Mouse (Mus musculus) liver, embryonic 12.5 days (tissue): Measurements from ENCODE around the gene Arl8a. TPM values are rescaled to one million over a fixed set of nuclear protein-coding genes. Genes with fewer than 3 reads are reported as not detected.
"Not testable (repeated sequence)": the region's sequence is repeated elsewhere in the genome, so short reads cannot be mapped to it uniquely, and the experiment has no call there.

Source experiments
- ATAC-seq: fragments of 200-750 bp; cut with Nextera tagmentation; 2 replicates; pipeline ENCODE4 v1.8.0; 2017; ENCODE audit warnings: moderate number of reproducible peaks, mild to moderate bottlenecking, moderate library complexity
- H3K27ac ChIP-seq: fragments of 300-500 bp; sonication (generic); 2 replicates; pipeline ENCODE4 v1.5.1; 2016; ENCODE audit warnings: mild to moderate bottlenecking
- H3K27me3 ChIP-seq: fragments of 300-500 bp; sonication (generic); replicated peaks from 2 replicates; pipeline ENCODE4 v1.6.1; 2016; ENCODE audit warnings: mild to moderate bottlenecking, moderate library complexity
- H3K36me3 ChIP-seq: fragments of 300-500 bp; sonication (generic); 2 replicates; pipeline ENCODE4 v1.6.1; 2016; ENCODE audit warnings: mild to moderate bottlenecking, moderate library complexity
- H3K4me1 ChIP-seq: fragments of 300-500 bp; sonication (generic); 2 replicates; pipeline ENCODE4 v1.6.1; 2016
- H3K4me2 ChIP-seq: fragments of 300-500 bp; sonication (generic); 2 replicates; pipeline ENCODE4 v1.6.1; 2016; ENCODE audit warnings: mild to moderate bottlenecking, moderate library complexity
- H3K4me3 ChIP-seq: fragments of 300-500 bp; sonication (generic); 2 replicates; pipeline ENCODE4 v1.5.1; 2016; ENCODE audit warnings: mild to moderate bottlenecking, moderate library complexity
- H3K9ac ChIP-seq: fragments of 300-500 bp; sonication (generic); 2 replicates; pipeline ENCODE4 v1.6.1; 2016; ENCODE audit warnings: mild to moderate bottlenecking, moderate library complexity
- H3K9me3 ChIP-seq: fragments of 300-500 bp; sonication (generic); replicated peaks from 2 replicates; pipeline ENCODE4 v1.6.1; 2016; ENCODE audit warnings: mild to moderate bottlenecking, moderate library complexity
- WGBS: fragments of 180-500 bp; shearing (Covaris S2); methylation state at CpG from one replicate; pipeline ENCODE4 v1.1.7; 2016; ENCODE audit not compliant: insufficient replicate concordance; 5-methylcytosine and 5-hydroxymethylcytosine counted together
- polyA plus RNA-seq: library from polyadenylated mRNA; unstranded; fragments of >200 nt; fragmentation: Nextera tagmentation; extraction: Ambion mirVana; gene quantifications from 2 replicates; pipeline ENCODE4 v1.2.1, GENCODE M21; 2016

Gene Arl8a
- polyA plus RNA-seq: 15.5 and 15.8 TPM in 2 replicates

DNA sequence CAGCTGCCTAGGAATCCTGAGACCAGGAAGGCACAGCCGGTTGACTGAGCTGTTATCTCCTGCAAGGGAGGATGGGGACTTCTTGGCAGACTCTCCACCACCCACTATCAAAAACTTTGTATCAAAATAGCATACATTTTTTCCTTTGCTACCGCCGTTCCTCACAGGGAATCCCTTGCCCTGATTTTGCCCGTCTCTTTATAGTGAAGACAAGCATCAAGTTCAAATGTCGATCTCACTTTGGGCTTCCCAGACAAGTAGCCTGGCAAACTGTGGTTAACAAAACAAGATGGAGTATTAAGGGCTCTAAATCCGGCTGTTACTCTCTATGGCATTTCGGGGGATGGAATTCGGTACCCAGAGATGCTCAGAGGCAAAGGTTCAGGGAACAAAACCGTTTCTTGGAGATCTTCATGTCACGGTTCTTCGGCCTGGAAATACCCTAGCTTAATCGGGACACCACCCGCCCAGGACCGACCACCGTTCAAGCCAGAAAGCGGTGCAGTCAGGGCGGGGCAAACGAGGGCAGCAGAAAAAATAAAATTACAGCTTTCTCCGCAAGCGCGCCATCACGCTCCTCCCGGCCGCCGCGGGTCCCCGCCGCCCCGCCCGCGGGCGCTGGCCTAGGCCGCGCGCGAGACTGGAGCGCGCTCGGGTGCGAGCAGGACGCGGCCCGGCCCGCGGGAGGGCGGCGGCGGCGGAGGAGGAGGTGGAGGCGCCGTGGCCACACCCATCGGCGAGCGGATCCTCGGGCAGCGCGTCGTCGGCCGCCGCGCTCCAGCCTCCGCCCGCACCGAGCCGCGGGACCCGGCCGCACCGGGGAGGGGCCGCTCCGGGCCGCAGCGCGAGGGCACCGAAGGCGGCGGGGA lies at the start of gene Arl8a:
Gene Arl8a, plus strand, starts transcription at position 748 of the 869 bp plus-strand sequence.
- peak within 1 kb of the TSS; percentile 98 for H3K4me2 ChIP-seq
- peaks cover 5% of the 10 kb centered on the region; the same call in 1 of the 2 replicates for H3K27me3 ChIP-seq
- H3K4me1 ChIP-seq: peaks cover 26% of the 10 kb centered on the region
- peaks cover 27% of the 10 kb centered on the region for H3K36me3 ChIP-seq
- H3K4me3 ChIP-seq: peak within 1 kb of the TSS; percentile 78
- H3K9ac ChIP-seq: peak within 1 kb of the TSS; percentile 82
- WGBS: 1% methylated on average over 78 of the region's 78 CpGs
- H3K27ac ChIP-seq: peak within 1 kb of the TSS; percentile 83
- peak; percentile 89 for ATAC-seq
- H3K9me3 ChIP-seq: no peaks in the 10 kb centered on the region

DNA sequence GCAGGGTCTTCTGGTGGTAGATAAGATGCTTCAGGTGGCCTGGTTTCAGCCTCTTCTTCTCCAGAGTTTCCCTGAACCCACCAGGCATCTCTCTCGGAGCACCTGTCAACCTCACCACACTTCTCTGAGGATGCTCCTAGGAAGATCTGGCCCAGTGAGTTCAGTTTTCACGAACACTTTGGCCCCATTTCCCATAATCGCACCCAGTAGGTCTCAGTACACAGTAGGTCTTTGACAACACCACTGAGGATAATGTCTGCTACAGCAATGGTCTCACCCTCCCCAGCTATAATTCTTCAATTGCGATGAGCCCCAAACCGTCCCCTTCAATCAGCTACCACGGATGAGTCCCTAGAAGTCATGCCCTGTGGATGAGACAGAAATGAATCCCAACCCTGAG lies 49.2 kb upstream of the Arl8a start:
- Histone ChIP-seq H3K36me3 (no peaks in the 10 kb centered on the region), H3K4me3 (no peak overlapping the region), H3K27me3 (peaks cover 50% of the 10 kb centered on the region), H3K4me2 (no peak overlapping the region), H3K9ac (no peak overlapping the region), H3K9me3 (no peaks in the 10 kb centered on the region), H3K4me1 (peaks cover 8% of the 10 kb centered on the region), H3K27ac (no peak overlapping the region)
- 71% methylated on average over 6 of the region's 6 CpGs for WGBS
- no peak for ATAC-seq

DNA sequence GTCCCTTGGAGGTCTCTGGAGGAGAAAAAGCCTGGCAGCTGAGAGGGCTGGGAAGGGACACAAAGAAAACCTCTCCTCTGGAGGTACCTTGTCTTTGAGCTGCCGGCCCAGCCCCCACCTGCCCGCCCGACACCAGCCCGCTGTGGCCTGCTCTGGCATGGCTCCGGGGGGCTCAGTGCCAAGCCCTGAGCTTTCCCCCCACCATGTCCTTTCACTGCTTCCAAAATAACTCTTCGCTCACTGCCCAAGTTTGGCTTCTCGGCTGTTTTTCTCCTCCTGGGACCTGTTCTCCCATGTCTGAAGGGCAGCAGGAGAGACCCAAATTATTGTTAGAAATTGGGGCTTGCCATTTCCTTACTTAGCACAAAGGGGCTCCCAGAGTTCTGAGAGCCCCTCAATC lies 48.2 kb upstream of the Arl8a start:
- Histone ChIP-seq H3K27me3 (peaks cover 60% of the 10 kb centered on the region), H3K9ac (no peak overlapping the region), H3K9me3 (no peaks in the 10 kb centered on the region), H3K4me1 (peaks cover 8% of the 10 kb centered on the region), H3K4me2 (no peak overlapping the region), H3K4me3 (no peak overlapping the region), H3K27ac (no peak overlapping the region), H3K36me3 (no peaks in the 10 kb centered on the region)
- ATAC-seq: no peak
- whole genome bisulfite sequencing: 65% methylated on average over 7 of the region's 7 CpGs

DNA sequence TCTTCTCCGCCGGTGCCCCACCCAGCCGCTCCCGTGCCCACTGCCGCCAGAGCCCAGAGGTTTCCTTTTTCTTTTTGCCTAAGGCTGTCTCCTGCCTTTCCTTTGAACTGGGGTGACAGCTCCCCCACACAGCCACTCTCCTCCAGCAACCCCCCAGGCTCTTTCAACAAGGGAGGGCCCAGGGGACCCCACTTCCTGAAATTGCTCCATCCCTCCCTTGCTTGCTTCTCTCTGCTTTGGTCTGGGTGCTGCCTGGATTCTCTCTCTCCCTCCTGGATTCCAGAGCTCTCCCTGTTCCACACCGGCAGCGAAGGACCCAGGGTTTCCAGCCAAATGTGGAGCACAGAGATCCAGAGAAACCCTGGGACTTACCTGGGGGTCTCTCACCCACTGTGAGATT lies 46.2 kb upstream of the Arl8a start:
- peaks cover 80% of the 10 kb centered on the region for H3K27me3 ChIP-seq

DNA sequence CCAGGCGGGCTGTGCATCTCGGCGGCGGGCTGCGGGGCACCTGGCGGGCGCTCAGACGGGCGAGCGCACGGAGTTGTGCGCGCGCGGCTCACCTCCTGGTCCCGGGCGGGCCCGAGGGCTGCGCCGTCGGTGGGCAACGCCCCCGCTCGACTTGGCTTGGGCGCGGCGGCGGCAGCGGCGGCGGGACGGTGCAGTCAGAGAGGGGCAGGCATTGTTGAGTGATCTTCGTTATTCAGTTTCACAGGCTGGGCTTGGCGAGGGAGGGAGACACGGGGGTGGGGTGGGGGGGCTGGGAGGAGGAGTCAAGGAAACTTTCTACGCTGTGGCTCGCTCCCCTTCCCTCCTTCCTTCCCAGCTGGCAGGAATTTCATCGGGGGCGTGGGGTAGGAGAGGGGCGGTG lies 41.5 kb upstream of the Arl8a start, which contains the start of gene Lgr6:
Gene Lgr6, minus strand, starts transcription at position 153 of the 400 bp plus-strand sequence.
- Histone ChIP-seq H3K27ac (no peak within 1 kb of the TSS), H3K36me3 (no peaks in the 10 kb centered on the region), H3K4me3 (peak within 1 kb of the TSS; percentile 41), H3K27me3 (peaks cover 76% of the 10 kb centered on the region), H3K9ac (no peak within 1 kb of the TSS), H3K4me2 (peak within 1 kb of the TSS; percentile 61), H3K9me3 (no peaks in the 10 kb centered on the region), H3K4me1 (peaks cover 7% of the 10 kb centered on the region; the same call in 1 of the 2 replicates)
- under 1% methylated on average over 40 of the region's 40 CpGs for WGBS
- no peak for ATAC-seq

More for the DNA sequence above, 46.2 kb upstream of the Arl8a start:
- no peak overlapping the region for H3K4me2 ChIP-seq
- peaks cover 7% of the 10 kb centered on the region for H3K4me1 ChIP-seq
- 60% methylated on average over 7 of the region's 7 CpGs for whole genome bisulfite sequencing
- H3K4me3 ChIP-seq: no peak overlapping the region
- no peak for ATAC-seq
- no peaks in the 10 kb centered on the region for H3K9me3 ChIP-seq
- H3K9ac ChIP-seq: no peak overlapping the region
- no peaks in the 10 kb centered on the region for H3K36me3 ChIP-seq
- H3K27ac ChIP-seq: no peak overlapping the region

DNA sequence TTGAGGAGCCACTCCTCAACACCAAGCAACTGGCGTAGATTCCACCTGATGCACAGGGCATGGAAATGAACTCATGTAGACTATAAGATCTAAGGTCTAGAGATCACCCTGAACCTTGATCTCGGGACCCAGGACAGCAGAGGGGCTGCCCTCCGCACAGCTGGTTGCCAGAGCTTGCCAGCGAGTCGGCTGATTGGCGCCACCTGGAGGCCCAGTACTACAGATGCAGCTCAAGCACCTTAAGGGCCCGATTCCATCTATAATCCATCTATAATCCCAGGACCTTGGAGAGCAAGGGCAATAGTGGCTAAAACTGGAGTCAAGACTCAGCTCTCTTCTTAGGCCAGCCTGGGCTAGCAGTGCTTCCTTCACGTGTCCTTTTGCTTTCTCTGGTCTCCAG lies 40.7 kb upstream of the Arl8a start:
- H3K27me3 ChIP-seq: peaks cover 68% of the 10 kb centered on the region
- H3K4me3 ChIP-seq: no peak overlapping the region
- peaks cover 7% of the 10 kb centered on the region; the same call in 1 of the 2 replicates for H3K4me1 ChIP-seq
- H3K4me2 ChIP-seq: no peak overlapping the region
- H3K9ac ChIP-seq: no peak overlapping the region
- 2% methylated on average over 8 of the region's 8 CpGs for WGBS
- no peaks in the 10 kb centered on the region for H3K36me3 ChIP-seq
- ATAC-seq: no peak
- no peak overlapping the region for H3K27ac ChIP-seq
- no peaks in the 10 kb centered on the region for H3K9me3 ChIP-seq

DNA sequence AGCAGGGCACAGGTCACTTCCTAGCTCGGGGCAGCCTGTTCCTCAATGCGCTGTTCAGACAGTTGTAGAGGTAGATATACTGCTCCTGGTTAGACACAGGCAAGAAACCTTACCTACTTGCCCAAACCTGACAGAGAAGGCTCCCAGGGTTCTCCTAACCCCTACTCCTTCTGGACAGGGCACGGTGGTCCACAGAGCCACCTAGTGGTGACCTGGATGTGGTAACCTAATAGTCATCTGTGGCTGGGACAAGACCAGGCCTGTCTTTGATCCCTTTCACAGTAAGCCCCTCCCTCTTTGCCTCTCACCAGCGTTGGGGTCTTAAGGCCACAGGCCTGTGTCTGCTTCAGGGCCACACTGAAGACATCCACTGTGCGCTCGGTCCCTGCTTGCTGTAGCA lies 38.0 kb upstream of the Arl8a start:
- H3K4me3 ChIP-seq: no peak overlapping the region
- 39% methylated on average over 6 of the region's 6 CpGs for WGBS
- H3K4me2 ChIP-seq: no peak overlapping the region
- H3K27me3 ChIP-seq: peaks cover 42% of the 10 kb centered on the region
- no peak overlapping the region for H3K27ac ChIP-seq
- peaks cover 11% of the 10 kb centered on the region for H3K4me1 ChIP-seq
- H3K36me3 ChIP-seq: no peaks in the 10 kb centered on the region
- no peaks in the 10 kb centered on the region for H3K9me3 ChIP-seq
- H3K9ac ChIP-seq: no peak overlapping the region
- 0 out of 2 replicates have a peak, but pooled peaks have one; percentile 9 for ATAC-seq

DNA sequence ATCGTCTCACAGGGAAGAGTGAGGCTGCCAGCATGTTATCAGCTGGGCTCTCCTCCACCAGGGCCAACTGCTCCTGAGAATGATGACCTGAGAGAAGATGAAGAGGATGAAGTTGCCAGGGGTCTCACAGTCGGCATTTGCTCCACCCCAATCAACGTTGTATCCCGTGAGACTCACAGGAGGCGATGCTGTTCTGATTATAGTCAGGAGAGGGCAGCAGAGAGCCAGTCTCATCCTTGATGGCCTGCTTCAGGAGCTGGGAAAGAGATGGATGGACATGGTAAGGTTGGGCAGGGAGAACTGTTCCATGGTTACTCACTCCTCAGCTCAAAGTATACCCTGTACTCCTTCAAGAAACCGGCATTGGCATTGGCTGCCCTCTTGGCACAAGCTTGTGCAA lies 36.5 kb upstream of the Arl8a start:
- ATAC-seq: no peak
- Histone ChIP-seq H3K4me3 (no peak overlapping the region), H3K27ac (no peak overlapping the region), H3K36me3 (no peaks in the 10 kb centered on the region), H3K4me2 (no peak overlapping the region), H3K4me1 (peaks cover 7% of the 10 kb centered on the region), H3K9me3 (no peaks in the 10 kb centered on the region), H3K27me3 (peaks cover 27% of the 10 kb centered on the region), H3K9ac (no peak overlapping the region)
- WGBS: 15% methylated on average over 6 of the region's 6 CpGs

DNA sequence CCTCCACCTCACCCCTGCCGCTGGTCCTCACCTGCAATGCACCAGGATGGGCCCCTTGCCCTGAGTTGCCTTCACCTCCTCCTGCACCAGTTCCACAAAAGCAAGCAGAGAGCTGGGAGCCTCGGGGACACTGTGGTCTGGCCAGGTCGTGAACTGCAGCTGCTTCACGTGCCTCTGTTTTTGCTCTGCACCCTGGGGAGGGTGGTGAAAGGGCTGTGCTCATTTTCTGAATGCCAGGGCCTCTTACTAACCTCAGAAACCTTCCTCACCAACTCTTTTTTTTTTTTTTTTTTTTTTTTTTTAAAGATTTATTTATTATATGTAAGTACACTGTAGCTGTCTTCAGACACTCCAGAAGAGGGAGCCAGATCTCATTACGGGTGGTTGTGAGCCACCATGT lies 35.4 kb upstream of the Arl8a start:
- not testable (repeated sequence) for H3K9me3 ChIP-seq, H3K9ac ChIP-seq, H3K4me3 ChIP-seq, H3K36me3 ChIP-seq, H3K27ac ChIP-seq, H3K4me1 ChIP-seq, H3K4me2 ChIP-seq, ATAC-seq
- 58% methylated on average over 5 of the region's 5 CpGs for WGBS
- peaks cover 15% of the 10 kb centered on the region for H3K27me3 ChIP-seq

DNA sequence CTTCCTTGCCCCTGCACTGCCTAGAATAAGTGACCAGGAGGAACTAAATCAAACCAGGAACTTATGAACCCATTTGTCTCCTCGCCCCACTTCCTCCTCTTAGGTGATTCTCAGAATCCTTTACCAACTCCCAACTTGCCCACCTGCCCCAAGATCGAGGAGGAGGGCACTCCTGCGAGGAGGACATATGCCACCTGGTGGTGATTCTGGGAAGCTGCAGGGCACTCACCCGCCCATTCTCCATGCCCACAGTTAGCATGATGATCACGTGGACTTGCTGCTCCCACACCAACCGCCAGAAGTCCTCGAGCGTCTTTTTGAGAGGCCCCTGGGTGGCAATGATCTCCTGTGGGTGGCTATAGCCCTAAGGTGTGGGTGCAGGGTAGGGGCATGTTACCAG lies 34.0 kb upstream of the Arl8a start:
- ATAC-seq: no peak
- 4% methylated on average over 8 of the region's 8 CpGs for WGBS
- Histone ChIP-seq H3K27me3 (peaks cover 1% of the 10 kb centered on the region), H3K4me1 (peaks cover 3% of the 10 kb centered on the region; the same call in 1 of the 2 replicates), H3K9ac (no peak overlapping the region), H3K9me3 (no peaks in the 10 kb centered on the region), H3K36me3 (no peaks in the 10 kb centered on the region), H3K4me2 (no peak overlapping the region), H3K4me3 (no peak overlapping the region), H3K27ac (no peak overlapping the region)

DNA sequence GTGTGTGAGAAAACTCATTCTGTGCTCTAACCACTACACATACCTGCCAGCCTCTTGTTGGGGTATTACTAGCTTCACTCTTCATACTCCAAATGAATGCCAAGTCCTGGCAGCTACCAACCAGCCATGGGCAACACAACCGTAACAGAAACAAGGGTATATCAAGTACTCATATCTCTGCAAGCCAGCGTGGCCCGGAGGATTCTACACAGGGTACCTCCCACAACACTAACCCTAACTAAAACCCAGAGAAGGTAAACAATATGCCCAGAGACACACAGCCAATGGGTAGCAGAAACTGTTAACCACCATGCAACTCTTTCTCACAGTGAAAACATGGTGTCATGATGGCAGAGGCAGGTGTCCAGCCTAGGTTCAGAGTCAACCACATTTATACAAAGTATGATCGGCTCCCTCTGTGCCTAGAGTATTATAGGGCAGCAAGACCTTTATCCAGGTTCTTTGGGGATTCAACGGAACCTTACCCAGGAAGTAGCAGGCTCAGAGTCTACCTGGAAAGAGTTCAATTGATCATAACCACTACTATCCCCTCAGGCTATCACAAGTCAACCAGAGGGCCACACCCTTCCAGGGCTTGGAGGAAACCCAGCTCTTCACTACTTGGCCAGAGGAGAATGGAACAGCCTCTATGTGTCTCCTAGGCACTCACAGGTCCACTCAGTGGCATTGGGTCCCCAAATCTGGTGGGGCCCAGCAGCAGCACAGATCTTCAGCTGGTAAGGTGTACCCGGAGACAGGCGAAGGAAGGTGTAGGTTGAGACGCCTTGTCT lies 21.9 kb upstream of the Arl8a start:
- Histone ChIP-seq H3K27me3 (peaks cover 24% of the 10 kb centered on the region), H3K27ac (no peak overlapping the region), H3K4me1 (peaks cover 26% of the 10 kb centered on the region), H3K4me2 (no peak overlapping the region), H3K9me3 (no peaks in the 10 kb centered on the region), H3K4me3 (no peak overlapping the region), H3K9ac (no peak overlapping the region), H3K36me3 (no peaks in the 10 kb centered on the region)
- no peak for ATAC-seq
- 72% methylated on average over 8 of the region's 8 CpGs for WGBS

DNA sequence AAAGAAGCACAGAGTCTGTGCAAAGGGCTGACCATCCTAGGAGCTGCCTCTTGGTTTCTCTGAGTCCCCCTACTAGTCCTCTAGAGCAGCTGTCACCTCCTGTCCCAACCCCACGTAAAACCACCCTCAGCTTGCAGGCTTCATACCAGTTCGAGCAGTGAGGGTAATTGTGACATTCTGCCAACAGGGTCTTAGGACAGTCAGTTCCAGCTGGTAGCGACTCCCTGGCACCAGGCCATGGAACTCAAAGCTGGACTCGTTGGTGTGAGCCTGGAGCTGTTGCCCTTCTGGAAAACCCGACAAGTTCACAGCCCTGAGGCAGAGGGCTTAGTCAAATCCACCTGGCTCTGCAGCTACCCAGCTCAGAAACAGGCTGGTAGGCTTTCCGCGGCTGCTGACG lies 20.6 kb upstream of the Arl8a start:
- 72% methylated on average over 8 of the region's 8 CpGs for WGBS
- Histone ChIP-seq H3K9ac (no peak overlapping the region), H3K9me3 (no peaks in the 10 kb centered on the region), H3K36me3 (no peaks in the 10 kb centered on the region), H3K4me3 (no peak overlapping the region), H3K27ac (no peak overlapping the region), H3K4me2 (no peak overlapping the region), H3K27me3 (peaks cover 27% of the 10 kb centered on the region), H3K4me1 (peaks cover 37% of the 10 kb centered on the region)
- no peak for ATAC-seq
